Mouse (Mus musculus) layer of hippocampus, adult 18-20 months (tissue): ENCODE data around the gene Map3k12. TPM values are rescaled to one million over a fixed set of nuclear protein-coding genes. Genes with fewer than 3 reads are reported as not detected.
A peak's percentile ranks its signal among the peaks of the same experiment; 100 is the strongest.

Experiments
- DNase-seq, 2 experiments: peaks; one replicate each; pipeline ENCODE4 v3.0.0; 2022; ENCODE audit warnings: low spot score in 2 of 2
- long read RNA-seq: library from polyadenylated mRNA; stranded (forward); transcript quantifications from one replicate; pipeline ENCODE4 v2.0.0, GENCODE M21; 2021
- total RNA-seq, 2 experiments: library from RNA; stranded (reverse); gene quantifications; 2 replicates each; pipeline ENCODE4 v1.2.3; 2021

Gene Map3k12
- total RNA-seq: 10 to 100 TPM; 88.1 to 90.2 TPM
- long read RNA-seq, full-length matches to known transcripts: 54 of 140 reads
- long read RNA-seq, partial matches to known transcripts: 29 of 140 reads
- long read RNA-seq, other reads (novel, unspliced or antisense): 57 of 140 reads

DNA sequence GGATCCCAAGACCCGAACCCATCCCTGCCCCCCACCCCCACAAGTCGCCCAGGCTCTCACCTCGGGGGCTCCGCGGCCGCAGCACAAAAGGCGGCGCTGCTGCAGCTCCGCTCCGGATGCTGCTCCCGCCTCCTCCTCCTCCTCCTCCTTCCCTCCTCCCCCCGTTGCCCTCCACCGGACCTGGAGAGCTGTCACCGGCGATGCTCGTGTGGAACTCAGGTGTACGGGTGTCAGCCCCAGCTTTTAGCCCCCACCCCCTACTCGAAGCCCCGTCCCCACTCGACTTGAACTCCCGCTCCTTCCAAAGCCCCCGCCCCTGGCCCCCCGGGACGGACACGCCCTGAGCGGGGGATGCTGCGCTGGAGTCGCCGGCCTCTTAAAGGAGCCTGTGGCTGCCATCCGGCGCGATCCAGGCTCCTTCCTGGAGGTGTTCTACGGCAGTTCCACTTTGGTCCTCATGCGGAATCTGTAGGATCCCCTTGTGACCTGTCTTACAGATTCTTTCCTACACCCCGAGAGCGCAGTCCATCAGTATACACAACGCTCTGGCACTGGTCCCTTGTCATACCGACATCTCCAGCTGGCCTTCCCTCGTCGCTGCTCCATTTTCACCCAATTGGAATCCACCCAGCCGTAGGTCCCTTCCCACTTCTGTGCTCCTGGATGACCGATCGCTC, at the start of gene Map3k12:
Map3k12 (minus strand) TSS at position 337 of the 677 bp plus-strand sequence.
- DNase-seq: peak; percentile 75 to 85

DNA sequence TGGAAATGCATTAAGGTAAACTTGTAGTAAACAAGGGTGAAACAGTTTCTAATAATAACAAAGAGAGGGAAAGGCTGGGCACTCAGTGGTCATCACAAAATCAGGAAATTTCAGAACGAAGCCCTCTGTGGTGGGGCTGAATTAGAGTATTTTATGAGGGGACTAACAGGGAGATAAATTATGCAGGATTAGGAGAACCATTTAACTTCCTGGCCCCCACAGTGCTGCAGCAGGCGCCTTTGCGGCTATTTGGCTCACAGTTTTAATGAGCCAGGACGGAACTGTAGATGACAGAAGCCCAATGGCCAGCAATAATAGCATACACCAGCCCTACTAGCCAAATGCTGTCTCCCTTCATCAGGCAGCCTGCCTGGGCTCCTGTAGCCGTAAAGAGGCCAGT, 46.8 kb upstream of the Map3k12 start:
- no peak for DNase-seq

DNA sequence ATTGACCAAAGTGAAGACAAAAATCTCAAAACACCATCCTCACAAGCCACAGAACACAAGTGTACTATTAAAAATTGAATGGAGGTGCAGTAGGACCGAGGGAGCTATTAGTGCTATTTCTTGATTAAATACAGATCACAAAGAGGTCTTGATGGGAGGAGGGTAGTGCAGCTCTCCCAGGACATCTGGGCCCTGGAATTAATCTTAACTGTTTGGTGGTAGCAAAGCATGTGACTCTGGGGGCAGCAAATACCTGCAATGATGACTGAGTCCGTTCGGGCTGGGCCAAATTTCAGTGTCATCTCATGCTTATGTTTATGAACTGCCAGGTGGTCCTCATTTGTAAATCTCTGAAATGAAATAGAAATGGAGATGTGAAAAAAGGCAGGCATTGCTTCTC, 46.2 kb upstream of the Map3k12 start:
- DNase-seq: no peak

DNA sequence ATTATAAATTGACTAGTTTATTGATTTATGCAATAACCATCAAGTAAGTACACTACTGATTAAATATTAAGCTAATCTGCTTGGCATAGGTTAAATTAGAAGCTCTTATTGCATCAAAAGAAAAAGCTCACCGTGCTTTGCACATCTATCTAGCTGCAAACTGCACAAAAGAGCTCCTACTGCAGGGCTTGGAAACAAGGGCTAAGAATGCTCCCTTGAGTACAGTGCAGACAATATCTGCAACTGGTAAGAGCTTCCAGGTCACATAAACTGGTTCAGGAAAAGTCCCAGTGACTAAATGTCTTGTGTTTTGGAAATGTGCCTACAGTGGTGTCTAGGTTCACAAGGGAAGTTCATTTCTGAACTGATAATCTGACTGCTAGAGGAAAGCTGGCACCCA, 45.6 kb upstream of the Map3k12 start:
- DNase-seq: no peak

GRCm38 (mm10) chr15:102557580-102557979, 40.7 kb upstream of the Map3k12 start:
- DNase-seq: no peak

DNA sequence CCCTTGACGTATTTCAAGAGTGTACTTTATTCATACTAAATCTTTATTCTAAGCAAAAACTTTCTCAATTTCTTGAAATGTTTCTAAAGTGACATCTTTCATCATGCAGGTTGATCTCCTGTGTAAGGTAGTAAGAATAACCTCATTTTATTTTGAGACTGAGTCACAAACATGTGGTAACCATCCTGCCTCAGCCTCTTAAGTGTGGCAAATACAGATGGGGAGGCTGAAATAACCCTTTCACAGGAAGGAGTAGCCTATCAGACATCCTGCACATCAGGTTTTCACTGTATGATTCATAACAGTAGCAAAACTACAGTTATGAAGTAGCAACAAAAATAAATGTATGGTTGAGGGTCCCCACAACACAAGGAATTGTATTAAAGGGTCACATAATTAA, 38.7 kb upstream of the Map3k12 start:
- no peak for DNase-seq

- no peak for DNase-seq
Measured at GRCm38 (mm10) chr15:102552599-102552998, 35.7 kb upstream of the Map3k12 start.

GRCm38 (mm10) chr15:102547478-102547877, 30.6 kb upstream of the Map3k12 start:
- no peak for DNase-seq

GRCm38 (mm10) chr15:102546677-102547427, 30.0 kb upstream of the Map3k12 start:
- peak; percentile 90 to 96 for DNase-seq

DNA sequence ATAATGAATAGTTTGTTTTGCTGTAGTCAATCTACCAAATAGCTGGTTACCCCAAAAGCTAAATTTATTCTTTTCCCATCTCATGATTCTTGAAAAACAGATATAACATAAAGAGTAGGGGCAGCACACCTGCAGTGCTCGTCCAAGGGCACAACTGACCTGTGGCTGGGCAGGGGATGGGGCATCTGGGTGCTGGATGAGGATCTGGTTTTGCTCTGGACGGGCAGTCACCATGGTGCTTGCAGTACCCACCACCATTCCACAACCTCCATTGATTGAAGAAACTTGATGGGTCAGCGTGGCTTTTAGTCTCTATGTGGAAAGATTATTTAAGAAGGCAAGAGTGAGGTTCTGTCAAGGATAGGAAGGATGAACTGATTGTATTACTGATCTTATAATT, 29.4 kb upstream of the Map3k12 start:
- DNase-seq: no peak

GRCm38 (mm10) chr15:102544801-102545200, 27.9 kb upstream of the Map3k12 start:
- DNase-seq: peak; percentile 43 to 68

DNA sequence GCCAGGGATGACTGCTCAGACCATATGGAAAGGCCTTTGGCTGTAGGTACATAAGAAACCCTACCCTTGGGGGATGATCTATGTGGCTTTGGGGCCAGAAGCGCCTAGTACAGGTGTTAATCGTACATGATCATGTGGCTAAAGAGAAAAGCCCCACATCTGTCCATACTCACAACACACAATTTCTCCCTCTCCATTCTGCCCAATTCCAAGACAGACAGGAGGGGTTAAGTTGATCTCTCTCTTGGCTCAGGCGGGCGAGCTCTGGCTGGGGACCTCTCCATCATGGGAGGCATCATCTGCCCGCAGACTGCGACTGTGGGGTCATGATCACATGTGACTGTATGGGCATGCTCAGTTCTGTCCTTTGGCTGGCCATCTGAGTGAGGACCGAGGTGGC, 17.1 kb upstream of the Map3k12 start:
- no peak for DNase-seq

- no peak for DNase-seq
Measured at GRCm38 (mm10) chr15:102532106-102532900, 15.4 kb upstream of the Map3k12 start.

GRCm38 (mm10) chr15:102531586-102531985, 14.7 kb upstream of the Map3k12 start:
- no peak for DNase-seq

DNA sequence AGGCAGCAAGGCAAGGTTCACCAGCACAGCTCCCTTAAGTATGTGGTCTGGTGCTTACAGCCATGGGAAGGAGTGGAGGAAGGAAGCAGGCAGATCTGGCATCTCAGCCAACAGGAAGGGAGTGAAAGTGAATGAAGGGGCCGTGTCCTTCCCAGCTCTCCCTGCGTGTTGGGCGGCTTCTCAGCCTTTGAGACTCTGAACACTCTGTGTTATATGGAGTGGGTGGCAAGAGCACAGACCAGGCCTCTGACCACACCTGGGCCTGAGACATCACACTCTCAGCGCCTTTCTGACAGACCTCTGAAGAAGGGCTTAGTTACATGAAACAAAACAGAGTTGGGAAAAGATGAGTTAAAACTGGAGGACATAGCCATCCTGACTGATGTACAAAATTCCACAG, 13.7 kb upstream of the Map3k12 start:
- DNase-seq: no peak

- no peak for DNase-seq
Measured at GRCm38 (mm10) chr15:102528396-102528795, 11.5 kb upstream of the Map3k12 start.

DNA sequence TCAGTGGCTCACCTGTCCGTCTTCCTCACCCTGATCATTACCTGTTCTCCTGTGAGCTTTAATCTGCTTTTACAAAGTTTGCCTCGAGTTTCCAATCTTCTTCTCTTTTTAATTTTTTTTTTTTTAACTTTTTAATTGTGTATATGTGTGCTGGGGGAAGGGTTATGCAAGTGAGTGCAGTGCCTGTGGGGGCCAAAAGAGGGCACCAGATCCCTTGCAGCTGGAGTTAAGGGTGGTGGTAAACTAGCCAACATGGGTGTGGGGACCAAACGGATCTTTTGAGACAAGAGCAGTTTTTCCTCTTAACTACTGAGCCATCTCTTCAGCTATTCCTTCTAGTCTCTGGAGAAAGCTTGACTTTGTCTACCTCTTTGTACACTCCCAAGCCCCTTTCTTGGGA, 11.1 kb upstream of the Map3k12 start:
- DNase-seq: no peak

GRCm38 (mm10) chr15:102526111-102527002, 9.5 kb upstream of the Map3k12 start:
- DNase-seq: no peak

DNA sequence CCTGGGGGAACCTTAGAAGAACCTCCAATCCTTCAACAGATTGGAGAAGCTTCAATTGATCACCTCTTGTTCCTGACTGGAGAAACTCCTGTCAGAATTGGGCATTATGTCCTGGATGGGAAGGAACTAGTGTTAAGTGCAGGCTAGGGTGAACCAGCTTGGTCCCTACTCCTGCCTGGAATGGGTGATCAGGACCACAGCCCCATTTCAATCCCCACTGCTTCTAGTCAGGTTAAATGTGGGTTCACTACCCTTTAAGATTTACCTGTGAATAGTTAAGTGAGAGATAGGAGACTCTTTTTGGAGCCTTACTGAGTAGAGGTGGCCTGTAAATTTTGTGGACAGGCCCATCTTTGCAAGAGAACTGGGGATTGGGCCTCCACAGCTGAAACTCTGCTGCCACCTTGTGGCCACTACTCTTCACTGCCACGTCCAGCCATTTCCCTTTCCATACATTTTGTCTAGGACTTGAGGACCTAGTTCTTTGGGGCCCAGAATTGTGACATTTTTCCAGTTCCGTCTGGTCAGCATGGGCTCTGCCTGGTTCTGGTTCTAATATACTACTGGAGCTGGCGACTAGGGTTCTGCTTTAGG, 8.1 kb upstream of the Map3k12 start, which contains the start of gene Npff:
Npff (minus strand) TSS at position 51 of the 594 bp plus-strand sequence.
- DNase-seq: peak in 1 of 2 experiments; percentile 90

- no peak for DNase-seq
Measured at GRCm38 (mm10) chr15:102521480-102521879, 4.6 kb upstream of the Map3k12 start.
